Mouse (Mus musculus) testis, adult 2 months (tissue): ENCODE measurements around the gene March7. TPM values are rescaled to one million over a fixed set of nuclear protein-coding genes. Genes with fewer than 3 reads are reported as not detected.

Source experiments
- H3K27ac ChIP-seq: fragments of 200-500 bp; 2 replicates; pipeline ENCODE4 v1.5.1; 2012; ENCODE audit warnings: low read depth, low read length; ENCODE audit not compliant: control insufficient read depth, insufficient read depth
- H3K27me3 ChIP-seq: fragments of 200-500 bp; 2 replicates; pipeline ENCODE4 v1.6.1; 2012; ENCODE audit warnings: mild to moderate bottlenecking, low read length, moderate library complexity; ENCODE audit not compliant: control insufficient read depth, insufficient read depth
- H3K36me3 ChIP-seq: fragments of 200-500 bp; 2 replicates; pipeline ENCODE4 v1.6.1; 2012; ENCODE audit warnings: mild to moderate bottlenecking, low read length; ENCODE audit not compliant: control insufficient read depth, insufficient read depth
- H3K4me1 ChIP-seq: fragments of 200-500 bp; 2 replicates; pipeline ENCODE4 v1.6.1; 2012; ENCODE audit warnings: low read length; ENCODE audit not compliant: control insufficient read depth, insufficient read depth
- H3K4me3 ChIP-seq: fragments of 200-500 bp; 2 replicates; pipeline ENCODE4 v1.5.1; 2012; ENCODE audit warnings: low read depth, mild to moderate bottlenecking, low read length, moderate library complexity, mixed read lengths; ENCODE audit not compliant: control insufficient read depth
- CTCF ChIP-seq: fragments of 200-500 bp; IDR thresholded peaks from 2 replicates; pipeline ENCODE4 v1.5.1; 2012; ENCODE audit warnings: low read depth, mild to moderate bottlenecking, inconsistent platforms, low read length, moderate library complexity; ENCODE audit not compliant: control insufficient read depth, insufficient read depth, insufficient replicate concordance
- POLR2A ChIP-seq: fragments of 200-500 bp; IDR thresholded peaks from 2 replicates; pipeline ENCODE4 v1.6.1; 2012; ENCODE audit warnings: low read depth, mild to moderate bottlenecking, inconsistent platforms, low read length, moderate library complexity; ENCODE audit not compliant: control insufficient read depth
- polyA plus RNA-seq: library from polyadenylated mRNA; depleted of rRNA; stranded (reverse); fragments of >200 nt; gene quantifications from 2 replicates; pipeline ENCODE4 v1.2.3, GENCODE M21; 2012; rRNA removed

March7 gene
- polyA plus RNA-seq, 1 experiment, result 22.3 TPM

- H3K27me3 ChIP-seq, result no peaks in the 10 kb centered on the region; the same call in 1 of the 2 replicates
- no peaks in the 10 kb centered on the region for H3K36me3 ChIP-seq
- peaks cover 4% of the 10 kb centered on the region for H3K4me1 ChIP-seq
- H3K27ac ChIP-seq, result no peak overlapping the region
- TF ChIP-seq CTCF (no peak), POLR2A (no peak)
- H3K4me3 ChIP-seq, result no peak overlapping the region
Observed at GRCm38 (mm10) chr2:60288606-60289005, 78.9 kb downstream of the March7 start.

- no peaks in the 10 kb centered on the region for H3K4me1 ChIP-seq
- no peak for TF ChIP-seq POLR2A
- no peak for TF ChIP-seq CTCF
- H3K27ac ChIP-seq, result no peak overlapping the region
- H3K36me3 ChIP-seq, result no peaks in the 10 kb centered on the region
- H3K4me3 ChIP-seq, result no peak overlapping the region
- no peaks in the 10 kb centered on the region for H3K27me3 ChIP-seq
Observed at GRCm38 (mm10) chr2:60289451-60289850, 79.8 kb downstream of the March7 start.

- Histone ChIP-seq H3K4me3 (no peak overlapping the region), H3K36me3 (no peaks in the 10 kb centered on the region), H3K4me1 (no peaks in the 10 kb centered on the region), H3K27ac (no peak overlapping the region), H3K27me3 (no peaks in the 10 kb centered on the region)
- TF ChIP-seq POLR2A (no peak), CTCF (no peak)
Observed at GRCm38 (mm10) chr2:60291381-60291780, 81.7 kb downstream of the March7 start.

DNA sequence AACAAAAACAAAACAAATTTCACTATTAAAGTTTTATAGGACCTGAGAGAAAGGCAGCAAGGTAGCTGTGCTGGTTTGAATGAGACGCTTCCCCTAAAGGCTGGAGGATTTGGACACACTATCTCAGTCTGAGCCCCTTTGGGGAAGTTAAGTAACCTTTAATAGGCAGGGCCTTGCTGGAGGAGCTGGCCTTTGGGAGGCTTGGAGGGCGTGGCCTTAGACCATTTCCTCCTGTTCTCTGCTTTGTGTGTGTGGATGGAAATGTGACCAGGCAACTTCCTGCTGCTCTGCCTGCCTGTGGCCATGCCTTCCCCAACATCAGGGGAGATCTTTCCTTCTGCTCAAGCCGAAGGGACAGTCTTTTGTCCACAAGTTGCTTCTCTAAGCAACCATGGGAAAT lies 88.6 kb downstream of the March7 start:
- Histone ChIP-seq H3K27me3 (no peaks in the 10 kb centered on the region), H3K27ac (no peak overlapping the region), H3K4me3 (no peak overlapping the region), H3K4me1 (no peaks in the 10 kb centered on the region), H3K36me3 (no peaks in the 10 kb centered on the region)
- TF ChIP-seq POLR2A, result no peak
- no peak for TF ChIP-seq CTCF

- TF ChIP-seq POLR2A (no peak), CTCF (no peak)
- Histone ChIP-seq H3K36me3 (no peaks in the 10 kb centered on the region), H3K27me3 (no peaks in the 10 kb centered on the region), H3K4me3 (no peak overlapping the region), H3K27ac (no peak overlapping the region), H3K4me1 (no peaks in the 10 kb centered on the region)
Observed at GRCm38 (mm10) chr2:60299323-60299722, 89.6 kb downstream of the March7 start.

Other genes starting within 250 kb of the March7 start
- 16.1 and 20.0 TPM in 2 replicates for gene Baz2b, start within 50 bp of the March7 start, polyA plus RNA-seq
- 7.5 and 8.6 TPM in 2 replicates for gene Cd302, start 74.6 kb downstream of the March7 start, polyA plus RNA-seq
- 0.45 and 0.54 TPM in 2 replicates for gene Ly75, start 173.4 kb downstream of the March7 start, polyA plus RNA-seq